In the genomic region with DNA sequence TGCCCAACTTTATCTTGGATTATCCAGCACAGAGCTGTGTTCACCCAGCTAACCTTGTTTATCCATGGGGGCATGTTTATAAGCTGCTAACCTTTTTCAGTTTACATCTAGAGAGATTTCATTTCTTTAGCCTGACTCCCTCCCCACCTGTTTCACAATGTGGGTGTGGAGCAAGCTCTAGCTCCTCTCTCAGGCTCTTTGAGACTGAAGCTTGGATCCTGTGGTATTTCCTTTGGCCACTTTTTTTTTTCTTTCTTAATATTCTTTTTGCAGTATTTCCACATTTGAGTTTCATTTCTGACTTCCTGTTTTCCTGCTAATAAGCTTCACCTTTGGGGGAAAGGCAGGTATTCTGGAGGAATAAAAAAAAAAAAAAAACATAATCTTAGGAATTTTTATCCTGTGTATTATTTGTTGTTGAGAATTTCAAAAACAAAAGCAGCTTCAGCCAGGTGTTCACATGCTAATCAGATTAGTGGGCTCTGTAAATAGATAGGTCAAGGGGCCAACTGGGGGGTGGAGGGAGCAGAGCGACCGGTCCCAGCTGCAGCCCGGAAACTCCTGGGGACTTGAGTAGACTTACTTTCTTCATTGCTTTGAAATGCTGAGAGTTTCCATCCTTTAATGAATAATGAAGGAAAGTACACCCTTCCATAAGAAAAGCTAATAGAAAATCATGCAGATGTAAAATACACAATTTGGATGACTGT, we compare ENCODE assay signal across 10 mouse cellular contexts. TPM values are rescaled to one million over a fixed set of nuclear protein-coding genes. Genes with fewer than 3 reads are reported as not detected.
DNase-seq lines count a peak whose midpoint lies in the region; ATAC-seq and TF ChIP-seq lines count a peak whose summit lies in the region.
"Had no signal": no experiment of that assay in that cellular context is flagged by ENCODE, and none has a peak within 500 bp of the region (broad histone marks: within the 10 kb centered on the region; RNA-seq: fewer than 3 reads in every experiment).

No protein-coding gene starts in this region.

- H3K4me2 ChIP-seq in heart, embryonic 13.5 days, result peak overlapping the region; percentile 90
- H3K4me2 ChIP-seq in hindbrain, embryonic 13.5 days, result peak overlapping the region; percentile 77
- H3K4me2 ChIP-seq in midbrain, embryonic 13.5 days (replicated peaks), result peak overlapping the region; percentile 32

- ATAC-seq in heart, embryonic 13.5 days (ENCODE audit: extremely low read depth, insufficient number of reproducible peaks, low FRiP score, low TSS enrichment), result no peak
- no peak for ATAC-seq in hindbrain, embryonic 13.5 days (ENCODE audit: low FRiP score)
- ATAC-seq in midbrain, embryonic 13.5 days, result no peak

- intact Hi-C loops in heart, postnatal 36 days (cut with DNase I), result no loop called here

- WGBS in heart, embryonic 13.5 days, result 67% methylated on average over 3 of the region's 3 CpGs
- WGBS in hindbrain, embryonic 13.5 days, result 28% methylated on average over 3 of the region's 3 CpGs
- WGBS in midbrain, embryonic 13.5 days, result 12% methylated on average over 3 of the region's 3 CpGs

- peaks cover 14% of the 10 kb centered on the region for H3K4me1 ChIP-seq in heart, embryonic 13.5 days
- no peaks in the 10 kb centered on the region for H3K4me1 ChIP-seq in ES-Bruce4 (ENCODE audit: control insufficient read depth, insufficient read depth, low read length)
- peaks cover 10% of the 10 kb centered on the region for H3K4me1 ChIP-seq in hindbrain, embryonic 13.5 days (replicated peaks)
- peaks cover 8% of the 10 kb centered on the region; the same call in 1 of the 2 replicates for H3K4me1 ChIP-seq in midbrain, embryonic 13.5 days (replicated peaks)

- no peaks in the 10 kb centered on the region for H3K36me3 ChIP-seq in heart, embryonic 13.5 days
- no peaks in the 10 kb centered on the region for H3K36me3 ChIP-seq in ES-Bruce4 (ENCODE audit: control insufficient read depth, insufficient read depth, low read length, poor library complexity, severe bottlenecking)
- no peaks in the 10 kb centered on the region for H3K36me3 ChIP-seq in hindbrain, embryonic 13.5 days
- H3K36me3 ChIP-seq in midbrain, embryonic 13.5 days, result no peaks in the 10 kb centered on the region

- TF ChIP-seq EP300 in ES-Bruce4 (IDR thresholded peaks at IDR 0.05; ENCODE audit: insufficient read depth, low read depth, low read length), result peak; percentile 81

- no peak overlapping the region for H3K27ac ChIP-seq in heart, embryonic 13.5 days (replicated peaks)
- no peak overlapping the region for H3K27ac ChIP-seq in ES-Bruce4 (ENCODE audit: insufficient read depth, low read length)
- H3K27ac ChIP-seq in hindbrain, embryonic 13.5 days, result no peak overlapping the region
- no peak overlapping the region for H3K27ac ChIP-seq in midbrain, embryonic 13.5 days

- no peak overlapping the region for H3K9ac ChIP-seq in heart, embryonic 13.5 days
- H3K9ac ChIP-seq in ES-Bruce4 (ENCODE audit: low read depth, poor library complexity, severe bottlenecking), result no peak overlapping the region
- H3K9ac ChIP-seq in hindbrain, embryonic 13.5 days, result no peak overlapping the region
- H3K9ac ChIP-seq in midbrain, embryonic 13.5 days (replicated peaks), result no peak overlapping the region

- H3K9me3 ChIP-seq in heart, embryonic 13.5 days, result no peaks in the 10 kb centered on the region
- H3K9me3 ChIP-seq in ES-Bruce4 (replicated peaks; ENCODE audit: control insufficient read depth, insufficient read depth, low read length, poor library complexity, severe bottlenecking), result no peaks in the 10 kb centered on the region
- no peaks in the 10 kb centered on the region for H3K9me3 ChIP-seq in hindbrain, embryonic 13.5 days
- H3K9me3 ChIP-seq in midbrain, embryonic 13.5 days, result no peaks in the 10 kb centered on the region

- H3K27me3 ChIP-seq in heart, embryonic 13.5 days (replicated peaks), result peaks cover 9% of the 10 kb centered on the region
- H3K27me3 ChIP-seq in ES-Bruce4 (ENCODE audit: control insufficient read depth, insufficient read depth, low read length, poor library complexity, severe bottlenecking), result peaks cover 10% of the 10 kb centered on the region; the same call in 1 of the 2 replicates
- peaks cover 12% of the 10 kb centered on the region for H3K27me3 ChIP-seq in hindbrain, embryonic 13.5 days
- peaks cover 25% of the 10 kb centered on the region for H3K27me3 ChIP-seq in midbrain, embryonic 13.5 days

- TF ChIP-seq CTCF in ES-Bruce4 (IDR thresholded peaks at IDR 0.05; ENCODE audit: low read depth, low read length), result no peak

- TF ChIP-seq POLR2A in ES-Bruce4 (IDR thresholded peaks at IDR 0.05; ENCODE audit: insufficient read depth, low read length), result no peak

- no peak for DNase-seq in heart, postnatal 36 days
- no peak for DNase-seq in layer of hippocampus, postnatal 10 days (ENCODE audit: low spot score in 2 of 2)
- no peak for DNase-seq in urinary bladder, postnatal 14 days (ENCODE audit: low spot score)
- no peak for DNase-seq in right cerebral cortex, postnatal 36 days (ENCODE audit: low spot score in 2 of 2)
- DNase-seq: adrenal gland, postnatal 10 days; thymus, postnatal 4 days had no signal

- H3K4me3 ChIP-seq in heart, embryonic 13.5 days, result peak overlapping the region; percentile 77
- no peak overlapping the region for H3K4me3 ChIP-seq in ES-Bruce4 (ENCODE audit: low read depth, low read length)
- peak overlapping the region; percentile 85 for H3K4me3 ChIP-seq in hindbrain, embryonic 13.5 days
- H3K4me3 ChIP-seq in midbrain, embryonic 13.5 days (replicated peaks), result no peak overlapping the region

RNA-seq across cellular contexts. Expression of a gene that starts 3.5 kb away (rescaled TPM):
- 4.6 and 4.9 TPM in 2 replicates for polyA plus RNA-seq in heart, embryonic 13.5 days (2015; fragmentation: Nextera tagmentation; extraction: Ambion mirVana)
- 1 to 10 TPM; 2.3 to 3.1 TPM for total RNA-seq in heart, postnatal 36 days (2021)
- polyA plus RNA-seq in ES-Bruce4 (2011; ENCODE audit: insufficient read depth, insufficient read length, low read depth, missing spikeins), result 8.7 and 11.9 TPM in 2 replicates
- polyA plus RNA-seq in hindbrain, embryonic 13.5 days (2015; fragmentation: Nextera tagmentation; extraction: Ambion mirVana), result 11.8 and 14.2 TPM in 2 replicates
- polyA plus RNA-seq in midbrain, embryonic 13.5 days (2015; fragmentation: Nextera tagmentation; extraction: Ambion mirVana), result 6.8 and 7.6 TPM in 2 replicates
- total RNA-seq in layer of hippocampus, postnatal 10 days (2021), result 10 to 100 TPM; 47.6 to 47.8 TPM

Comparison
In these comparisons a context has a peak if more than half of its experiments do, and no peak if none do; other contexts are left out.
1. H3K4me2 ChIP-seq: peak in every context shown above with its lines; median percentile 90 in heart, embryonic 13.5 days; 77 in hindbrain, embryonic 13.5 days; 32 in midbrain, embryonic 13.5 days.
2. H3K4me3 ChIP-seq: peak in heart, embryonic 13.5 days (single experiment) and hindbrain, embryonic 13.5 days (single experiment); none in ES-Bruce4 (single experiment) and midbrain, embryonic 13.5 days (single experiment).